Mouse (Mus musculus): Measurements from ENCODE around the gene Wiz. TPM values are rescaled to one million over a fixed set of nuclear protein-coding genes. Genes with fewer than 3 reads are reported as not detected.
A peak's percentile ranks its signal among the peaks of the same experiment; 100 is the strongest.

The Wiz gene
- 84.1 and 102 TPM in 2 replicates for polyA plus RNA-seq (2012; rRNA removed)

GRCm38 (mm10) chr17:32389101-32389659 is at the start of gene Wiz:
Gene Wiz, minus strand, starts transcription at chr17:32389439.
- TF ChIP-seq CTCF (IDR thresholded peaks at IDR 0.05; ENCODE audit: borderline replicate concordance, extremely low read depth, insufficient read depth, insufficient read length) (no peak), POLR2A (IDR thresholded peaks at IDR 0.05; ENCODE audit: borderline replicate concordance, extremely low read depth, insufficient read depth, insufficient read length, poor library complexity, severe bottlenecking) (no peak; the same call in 1 of the 2 replicates)
- peak; percentile 97 for DNase-seq (ENCODE audit: low read depth)

DNA sequence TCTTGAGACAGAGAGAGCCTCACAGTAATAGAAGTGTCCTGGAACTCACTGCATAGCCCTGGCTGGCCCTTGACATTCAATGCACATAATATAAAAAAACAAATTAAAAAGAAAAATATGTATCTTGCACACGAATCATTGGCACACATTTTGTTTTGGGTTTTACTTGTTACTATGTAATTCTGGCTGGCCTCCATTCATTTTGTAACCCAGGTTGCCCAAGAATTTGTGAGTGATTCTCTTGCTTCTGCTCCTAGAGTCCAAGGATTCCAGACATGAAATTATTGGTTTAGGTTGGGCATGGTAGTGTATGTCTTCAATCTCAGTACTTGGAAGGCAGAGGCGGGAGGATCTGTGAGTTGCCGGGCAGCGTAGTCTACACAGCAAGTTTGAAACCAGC is 47.9 kb upstream of the Wiz start:
- no peak for TF ChIP-seq CTCF (IDR thresholded peaks at IDR 0.05; ENCODE audit: borderline replicate concordance, extremely low read depth, insufficient read depth, insufficient read length)
- no peak for TF ChIP-seq POLR2A (IDR thresholded peaks at IDR 0.05; ENCODE audit: borderline replicate concordance, extremely low read depth, insufficient read depth, insufficient read length, poor library complexity, severe bottlenecking)
- DNase-seq (ENCODE audit: low read depth) = no peak

DNA sequence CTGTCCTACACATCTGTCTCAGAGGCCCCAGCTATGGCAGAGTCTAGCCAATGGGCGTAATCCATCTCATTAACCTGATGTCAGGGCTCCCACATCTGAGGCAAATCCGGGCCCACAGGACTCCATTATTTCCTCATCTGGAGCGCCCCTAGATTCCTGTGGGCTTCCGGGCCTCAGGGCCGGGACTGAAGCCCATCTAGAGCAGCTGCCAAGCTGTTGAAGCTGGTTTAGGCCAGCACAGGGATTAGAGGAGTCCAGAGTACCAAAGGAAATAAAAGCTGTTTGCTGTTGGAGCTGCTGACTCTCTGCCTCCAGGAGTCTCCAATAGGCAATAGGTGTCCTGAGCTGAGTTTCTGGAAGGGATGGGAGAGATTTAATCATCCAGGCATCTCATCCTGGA is 45.9 kb upstream of the Wiz start:
- no peak for DNase-seq (ENCODE audit: low read depth)
- no peak for TF ChIP-seq POLR2A (IDR thresholded peaks at IDR 0.05; ENCODE audit: borderline replicate concordance, extremely low read depth, insufficient read depth, insufficient read length, poor library complexity, severe bottlenecking)
- TF ChIP-seq CTCF (IDR thresholded peaks at IDR 0.05; ENCODE audit: borderline replicate concordance, extremely low read depth, insufficient read depth, insufficient read length) = no peak

DNA sequence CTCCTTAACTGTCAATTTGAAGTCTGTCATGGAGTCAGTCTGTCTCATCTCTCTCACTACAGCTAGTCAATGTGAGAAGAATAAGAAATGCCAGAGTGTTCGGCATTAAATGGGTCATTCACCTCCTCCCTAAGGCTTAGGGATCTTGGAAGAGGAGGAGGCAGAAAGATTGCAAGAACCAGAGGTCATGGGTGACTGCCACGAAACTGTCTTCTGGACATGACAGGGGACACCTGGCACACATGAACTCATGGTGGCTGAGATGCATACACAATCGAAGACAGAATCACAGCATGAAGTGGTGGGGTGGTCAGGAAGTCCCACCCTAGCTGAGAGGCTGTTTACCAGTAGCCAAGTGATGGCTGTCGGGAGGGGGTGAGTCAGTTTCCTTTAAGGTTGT is 45.1 kb upstream of the Wiz start:
- no peak for TF ChIP-seq CTCF (IDR thresholded peaks at IDR 0.05; ENCODE audit: borderline replicate concordance, extremely low read depth, insufficient read depth, insufficient read length)
- no peak for TF ChIP-seq POLR2A (IDR thresholded peaks at IDR 0.05; ENCODE audit: borderline replicate concordance, extremely low read depth, insufficient read depth, insufficient read length, poor library complexity, severe bottlenecking)
- no peak for DNase-seq (ENCODE audit: low read depth)

DNA sequence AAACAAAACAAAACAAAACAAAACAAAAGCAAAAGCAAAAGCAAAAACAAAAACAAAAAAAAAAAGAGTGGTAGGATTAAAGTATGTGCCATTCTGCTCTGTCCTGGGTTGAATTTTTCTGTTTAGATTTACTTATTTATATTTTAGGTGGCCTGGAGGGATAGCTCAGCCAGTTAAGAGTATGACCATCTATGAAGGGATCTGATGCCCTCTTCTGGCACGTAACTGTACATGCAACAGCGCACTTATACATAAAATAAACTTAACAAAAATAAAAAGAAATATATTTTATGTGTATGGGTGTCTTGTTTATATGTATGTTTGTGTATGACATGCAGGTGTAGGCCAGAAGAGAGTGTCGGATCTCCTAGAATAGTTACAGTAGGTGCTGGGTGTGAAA is 42.7 kb upstream of the Wiz start:
- peak; percentile 72 for DNase-seq (ENCODE audit: low read depth)

GRCm38 (mm10) chr17:32426610-32427009 is 37.4 kb upstream of the Wiz start:
- no peak for TF ChIP-seq POLR2A (IDR thresholded peaks at IDR 0.05; ENCODE audit: borderline replicate concordance, extremely low read depth, insufficient read depth, insufficient read length, poor library complexity, severe bottlenecking)
- TF ChIP-seq CTCF (IDR thresholded peaks at IDR 0.05; ENCODE audit: borderline replicate concordance, extremely low read depth, insufficient read depth, insufficient read length) = no peak
- no peak for DNase-seq (ENCODE audit: low read depth)

More for the DNA sequence above, 42.7 kb upstream of the Wiz start:
- peak; percentile 39; the same call in 1 of the 2 replicates for TF ChIP-seq CTCF (IDR thresholded peaks at IDR 0.05; ENCODE audit: borderline replicate concordance, extremely low read depth, insufficient read depth, insufficient read length)
- no peak for TF ChIP-seq POLR2A (IDR thresholded peaks at IDR 0.05; ENCODE audit: borderline replicate concordance, extremely low read depth, insufficient read depth, insufficient read length, poor library complexity, severe bottlenecking)

DNA sequence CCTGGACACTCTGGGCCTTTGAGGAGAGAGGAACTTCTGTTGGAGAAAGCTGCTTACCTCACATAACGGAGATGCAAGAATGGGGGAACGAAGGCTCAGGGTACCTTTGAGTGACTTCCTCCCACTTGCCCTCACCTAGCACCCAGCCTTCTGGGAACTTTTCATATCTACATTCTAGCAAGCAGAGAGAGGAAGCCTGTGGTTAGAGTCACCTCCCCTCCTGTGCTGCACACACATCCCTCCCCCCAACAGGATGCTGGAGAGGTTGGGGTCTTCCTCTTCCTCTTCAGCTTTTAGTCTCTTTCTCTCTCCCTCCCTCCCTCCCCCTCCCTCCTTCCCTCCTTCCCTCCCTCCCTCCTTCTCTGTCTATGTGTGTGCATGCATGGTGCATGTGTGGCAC is 34.8 kb upstream of the Wiz start, which contains the start of gene Pglyrp2:
Gene Pglyrp2, minus strand, starts transcription at position 134 of the 400 bp plus-strand sequence.
- DNase-seq (ENCODE audit: low read depth) = no peak
- TF ChIP-seq CTCF (IDR thresholded peaks at IDR 0.05; ENCODE audit: borderline replicate concordance, extremely low read depth, insufficient read depth, insufficient read length) (no peak), POLR2A (IDR thresholded peaks at IDR 0.05; ENCODE audit: borderline replicate concordance, extremely low read depth, insufficient read depth, insufficient read length, poor library complexity, severe bottlenecking) (no peak)

DNA sequence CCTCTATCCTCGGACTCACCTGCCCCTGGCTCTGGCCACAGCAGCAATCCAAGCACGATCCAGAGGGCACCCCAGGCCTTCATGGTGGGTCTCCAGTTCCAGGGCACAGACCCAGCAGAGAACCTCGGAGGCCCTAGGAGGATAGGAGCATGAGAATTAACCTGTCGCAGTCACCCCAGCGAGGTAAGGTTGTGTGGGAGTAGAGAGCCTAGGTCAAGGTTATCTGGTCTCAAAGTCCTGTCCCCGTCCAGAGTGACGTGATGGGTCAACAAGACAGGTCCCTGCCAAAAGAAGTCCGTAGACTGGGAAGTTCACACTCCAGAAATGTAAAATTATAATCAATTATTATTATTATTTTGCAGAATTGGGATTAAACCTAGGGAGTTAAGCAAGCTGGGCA is 31.5 kb upstream of the Wiz start:
- no peak for DNase-seq (ENCODE audit: low read depth)
- TF ChIP-seq CTCF (IDR thresholded peaks at IDR 0.05; ENCODE audit: borderline replicate concordance, extremely low read depth, insufficient read depth, insufficient read length) (no peak), POLR2A (IDR thresholded peaks at IDR 0.05; ENCODE audit: borderline replicate concordance, extremely low read depth, insufficient read depth, insufficient read length, poor library complexity, severe bottlenecking) (no peak)

- no peak for DNase-seq (ENCODE audit: low read depth)
- TF ChIP-seq CTCF (IDR thresholded peaks at IDR 0.05; ENCODE audit: borderline replicate concordance, extremely low read depth, insufficient read depth, insufficient read length) = no peak
- no peak for TF ChIP-seq POLR2A (IDR thresholded peaks at IDR 0.05; ENCODE audit: borderline replicate concordance, extremely low read depth, insufficient read depth, insufficient read length, poor library complexity, severe bottlenecking)
These were observed 30.8 kb upstream of the Wiz start for GRCm38 (mm10) chr17:32419989-32420388.

DNA sequence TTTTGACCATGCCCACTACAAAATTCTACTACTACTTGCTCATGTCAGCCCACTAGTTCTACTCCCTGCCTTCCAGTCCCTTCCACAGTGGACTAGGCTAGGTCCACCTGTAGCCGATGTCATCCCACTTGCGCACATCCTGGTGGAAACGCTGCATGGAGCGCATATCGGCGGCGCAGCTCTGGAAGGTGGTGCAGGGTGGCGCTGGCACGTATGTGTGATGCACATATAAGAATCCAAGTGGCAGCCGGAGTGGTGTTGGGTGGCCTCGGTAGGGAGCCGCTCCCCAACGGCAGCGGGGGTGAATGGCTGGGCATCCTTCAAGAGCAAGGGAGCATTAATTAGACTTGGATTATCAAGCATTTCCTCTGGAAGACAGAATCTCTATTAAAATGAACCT is 27.5 kb upstream of the Wiz start:
- TF ChIP-seq POLR2A (IDR thresholded peaks at IDR 0.05; ENCODE audit: borderline replicate concordance, extremely low read depth, insufficient read depth, insufficient read length, poor library complexity, severe bottlenecking) (no peak), CTCF (IDR thresholded peaks at IDR 0.05; ENCODE audit: borderline replicate concordance, extremely low read depth, insufficient read depth, insufficient read length) (no peak)

GRCm38 (mm10) chr17:32415417-32416020 is 26.3 kb upstream of the Wiz start:
- DNase-seq (ENCODE audit: low read depth) = no peak

More for the DNA sequence above, 27.5 kb upstream of the Wiz start:
- no peak for DNase-seq (ENCODE audit: low read depth)

DNA sequence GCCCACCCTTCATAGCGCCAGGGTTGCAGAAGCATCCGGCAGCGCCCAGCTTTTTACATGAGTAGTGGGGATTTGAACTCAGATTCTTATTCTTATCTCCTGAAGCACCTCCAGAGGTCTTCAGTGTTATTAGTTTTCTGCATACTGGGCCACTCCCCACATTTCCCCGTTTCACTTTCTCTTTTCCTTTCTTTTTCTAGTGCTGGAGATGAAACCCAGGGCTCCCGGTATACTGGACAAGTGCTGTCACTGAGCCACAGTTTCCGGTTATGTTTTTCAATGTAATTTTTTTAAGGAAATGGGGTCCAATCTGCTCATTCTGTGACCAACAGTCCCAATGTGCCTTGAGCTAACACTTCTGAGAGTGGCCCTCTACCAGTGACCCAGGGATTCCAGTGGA is 22.7 kb upstream of the Wiz start:
- DNase-seq (ENCODE audit: low read depth) = no peak

More at GRCm38 (mm10) chr17:32415417-32416020, 26.3 kb upstream of the Wiz start:
- TF ChIP-seq CTCF (IDR thresholded peaks at IDR 0.05; ENCODE audit: borderline replicate concordance, extremely low read depth, insufficient read depth, insufficient read length) (no peak), POLR2A (IDR thresholded peaks at IDR 0.05; ENCODE audit: borderline replicate concordance, extremely low read depth, insufficient read depth, insufficient read length, poor library complexity, severe bottlenecking) (no peak)

More for the DNA sequence above, 22.7 kb upstream of the Wiz start:
- TF ChIP-seq CTCF (IDR thresholded peaks at IDR 0.05; ENCODE audit: borderline replicate concordance, extremely low read depth, insufficient read depth, insufficient read length) (no peak), POLR2A (IDR thresholded peaks at IDR 0.05; ENCODE audit: borderline replicate concordance, extremely low read depth, insufficient read depth, insufficient read length, poor library complexity, severe bottlenecking) (no peak)
